Mouse (Mus musculus) embryonic fibroblast, embryonic 13.5 days (primary cell): ENCODE measurements around the gene Keap1.
A peak's percentile ranks its signal among the peaks of the same experiment; 100 is the strongest.

Source experiments
- CTCF ChIP-seq: IDR thresholded peaks from 2 replicates; pipeline ENCODE4 v1.5.1; 2011; ENCODE audit warnings: mild to moderate bottlenecking, control low read depth, low read length, moderate library complexity, borderline replicate concordance; ENCODE audit not compliant: insufficient read depth
- POLR2A ChIP-seq: IDR thresholded peaks from 2 replicates; pipeline ENCODE4 v1.6.1; 2011; ENCODE audit warnings: low read depth, mild to moderate bottlenecking, control low read depth, low read length, moderate library complexity

DNA sequence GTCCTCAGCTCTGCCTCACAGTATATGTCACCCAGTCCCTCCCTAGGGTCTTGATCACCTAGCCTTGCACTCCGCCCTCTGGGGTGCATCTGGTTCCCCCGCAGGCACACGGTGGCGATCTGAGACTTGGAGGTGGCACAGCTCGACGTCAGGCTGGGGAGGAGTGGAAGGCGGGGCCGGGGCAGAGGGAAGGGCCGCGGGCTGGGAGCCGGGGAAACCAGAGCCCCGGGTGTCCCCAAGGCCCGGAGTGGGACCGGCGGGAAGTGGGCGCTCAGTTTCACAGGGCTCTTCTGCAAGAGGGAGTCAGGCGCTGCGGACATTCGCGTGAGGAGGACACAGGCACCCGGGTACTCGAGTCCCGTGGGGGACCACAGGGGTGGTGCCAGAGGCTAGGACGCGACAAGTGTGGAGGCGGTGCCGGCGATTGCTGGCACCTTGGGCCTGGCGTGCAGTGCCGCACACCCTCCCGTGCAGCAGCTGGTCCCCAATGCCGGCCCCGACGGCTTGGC lies 55.2 kb downstream of the Keap1 start:
- TF ChIP-seq CTCF: no peak
- TF ChIP-seq POLR2A: 0 out of 2 replicates have a peak, but pooled peaks have one; percentile 12
